14 mouse cellular contexts compared by ENCODE assay signal in the genomic region with DNA sequence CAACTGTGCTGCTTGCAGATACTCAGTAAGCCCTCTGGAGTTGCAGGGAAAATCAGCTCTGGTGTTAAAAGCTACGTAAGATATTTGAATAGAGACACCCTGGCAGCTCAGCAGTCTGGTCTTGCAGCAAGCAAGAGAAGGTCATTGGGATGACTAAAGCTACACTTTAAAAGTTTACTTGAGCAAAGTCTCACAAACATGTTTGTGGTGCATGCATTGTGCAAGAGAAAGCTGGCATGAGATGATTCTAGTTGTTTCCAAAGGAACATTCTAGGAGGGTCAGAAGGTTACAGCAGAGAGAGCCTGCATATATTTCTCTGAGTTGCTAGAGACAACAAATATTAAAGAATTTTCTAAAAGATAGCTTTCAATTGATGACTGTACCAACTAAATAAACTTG.
A peak's percentile ranks its signal among the peaks of the same experiment; 100 is the strongest.
DNase-seq lines count a peak whose midpoint lies in the region.
"Had no signal": no experiment of that assay in that cellular context is flagged by ENCODE, and none has a peak within 500 bp of the region (broad histone marks: within the 10 kb centered on the region; RNA-seq: fewer than 3 reads in every experiment).

No protein-coding gene starts in this region.

- DNase-seq in heart, adult 11 months = peak; percentile 45
- DNase-seq in heart, postnatal 36 days = no peak
- DNase-seq in 3T3-L1 (ENCODE audit: low read depth, low spot score) = peak; percentile 3
- peak; percentile 42 for DNase-seq in adipocyte (ENCODE audit: low spot score)
- DNase-seq in adrenal gland, postnatal 25 days = peak; percentile 9
- no peak for DNase-seq in embryo, embryonic 10.5 days (ENCODE audit: low spot score)
- no peak for DNase-seq in yolk sac, embryonic 10.5 days (ENCODE audit: low spot score)
- DNase-seq: cerebellum, adult 18-20 months; cerebellum, adult 9-11 months; cerebellum, postnatal 36 days; gastrocnemius, adult 2 months; gastrocnemius, postnatal 25 days; heart, postnatal 4 days; kidney, adult 2 months had no signal

- intact Hi-C loops in heart, postnatal 36 days (cut with DNase I) = no loop called here

Comparison
In these comparisons a context has a peak if more than half of its experiments do, and no peak if none do; other contexts are left out.
1. DNase-seq: peak in heart, adult 11 months (single experiment), 3T3-L1 (single experiment), adipocyte (single experiment) and adrenal gland, postnatal 25 days (single experiment); none in heart, postnatal 36 days (0 of 2), embryo, embryonic 10.5 days (single experiment) and yolk sac, embryonic 10.5 days (single experiment).